Mouse (Mus musculus) lung, adult 2 months (tissue): ENCODE data around the gene Med27. TPM values are rescaled to one million over a fixed set of nuclear protein-coding genes. Genes with fewer than 3 reads are reported as not detected.

Source experiments
- DNase-seq: peaks from one replicate; pipeline ENCODE4 v3.0.0; 2022
- H3K4me1 ChIP-seq: fragments of 200-500 bp; 2 replicates; pipeline ENCODE4 v1.6.1; 2011; ENCODE audit warnings: low read length; ENCODE audit not compliant: control insufficient read depth, insufficient read depth
- H3K4me3 ChIP-seq: fragments of 200-500 bp; replicated peaks from 2 replicates; pipeline ENCODE3; 2011; ENCODE audit warnings: low read depth, mild to moderate bottlenecking, control low read depth, low read length; ENCODE audit errors: extremely low read depth
- CTCF ChIP-seq: fragments of 200-500 bp; IDR thresholded peaks from 2 replicates; pipeline ENCODE4 v1.5.1; 2011; ENCODE audit warnings: mild to moderate bottlenecking, low read length, control low read depth; ENCODE audit not compliant: insufficient read depth
- POLR2A ChIP-seq: fragments of 200-500 bp; IDR thresholded peaks from 2 replicates; pipeline ENCODE4 v1.6.1; 2011; ENCODE audit warnings: low read depth, mild to moderate bottlenecking, control low read depth, low read length, borderline replicate concordance; ENCODE audit errors: extremely low read depth
- WGBS: fragments of 180-500 bp; shearing (Covaris S2); methylation state at CpG from one replicate; pipeline ENCODE4 v1.1.7; 2018; 5-methylcytosine and 5-hydroxymethylcytosine counted together
- polyA plus RNA-seq: library from polyadenylated mRNA; depleted of rRNA; stranded (reverse); fragments of >200 nt; gene quantifications from 2 replicates; pipeline ENCODE4 v1.2.3, GENCODE M21; 2012; rRNA removed

Med27 gene
- polyA plus RNA-seq, 1 experiment, result 38.7 TPM

DNA sequence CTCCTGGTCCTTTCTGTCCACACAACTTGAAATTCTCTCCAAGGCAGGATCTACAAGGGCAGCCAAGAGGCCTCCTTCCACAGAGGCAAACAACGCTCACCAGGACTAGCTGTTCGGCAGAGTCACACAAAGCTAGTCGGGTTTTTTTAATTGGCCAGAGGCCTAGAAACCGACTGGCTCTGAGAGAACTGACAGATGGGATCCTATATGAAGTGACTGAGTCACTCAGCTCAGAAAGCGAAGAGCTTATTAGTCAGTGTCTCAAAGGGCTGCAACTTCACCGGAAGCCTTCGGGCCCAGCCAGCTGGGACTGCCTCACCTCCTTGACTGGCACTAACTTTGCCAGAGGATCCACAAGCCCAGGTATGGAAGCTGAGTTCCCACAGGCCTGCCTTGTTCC lies 217.4 kb downstream of the Med27 start:
- H3K4me3 ChIP-seq, result no peak overlapping the region
- 55% methylated on average over 7 of the region's 7 CpGs for WGBS
- TF ChIP-seq CTCF (no peak), POLR2A (no peak)
- no peaks in the 10 kb centered on the region for H3K4me1 ChIP-seq
- no peak for DNase-seq

DNA sequence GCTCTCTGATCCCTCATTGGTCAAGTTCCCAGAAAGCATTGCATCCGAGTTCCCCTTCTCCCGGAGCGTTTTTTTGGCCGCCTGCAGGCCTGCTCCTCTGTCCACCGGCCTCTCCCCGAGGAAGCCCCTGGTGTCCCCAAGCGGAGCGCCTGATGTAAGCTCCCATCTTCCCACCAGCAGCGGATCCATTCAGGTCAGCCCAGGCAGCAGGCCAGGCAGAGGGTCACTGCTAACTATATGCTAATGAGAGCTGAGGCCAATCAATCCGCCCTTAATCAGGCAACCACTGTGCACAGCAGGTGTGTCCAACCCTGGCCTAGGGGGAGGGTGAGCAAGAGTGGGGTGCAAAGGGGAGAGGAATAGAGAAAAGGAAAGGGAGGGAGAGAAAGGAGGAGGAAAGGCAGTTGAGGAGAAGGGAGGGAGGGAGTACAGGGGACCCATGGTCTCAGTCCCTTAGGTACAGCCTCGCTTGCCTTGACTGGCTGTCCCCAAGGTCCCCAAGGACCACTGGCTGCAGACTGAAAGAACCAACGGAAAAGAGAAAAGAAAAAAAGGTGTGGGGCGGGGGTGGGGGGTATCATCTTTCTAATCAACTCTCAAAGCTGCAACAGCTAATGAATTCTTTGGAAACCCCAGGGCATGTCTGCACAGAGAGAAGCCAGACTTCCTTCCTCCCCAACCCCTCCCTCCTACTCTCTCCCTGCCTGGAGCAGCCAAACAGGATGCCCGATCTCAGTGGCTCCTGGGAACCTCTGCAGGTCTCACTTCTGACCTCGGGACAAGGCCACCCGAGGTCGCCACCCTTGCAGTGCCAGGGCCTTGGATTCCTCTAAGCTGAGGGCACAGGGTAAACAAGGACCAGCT lies 219.2 kb downstream of the Med27 start:
- 32% methylated on average over 17 of the region's 17 CpGs for WGBS
- Histone ChIP-seq H3K4me1 (no peaks in the 10 kb centered on the region), H3K4me3 (no peak overlapping the region)
- TF ChIP-seq CTCF (no peak), POLR2A (no peak)
- no peak for DNase-seq

DNA sequence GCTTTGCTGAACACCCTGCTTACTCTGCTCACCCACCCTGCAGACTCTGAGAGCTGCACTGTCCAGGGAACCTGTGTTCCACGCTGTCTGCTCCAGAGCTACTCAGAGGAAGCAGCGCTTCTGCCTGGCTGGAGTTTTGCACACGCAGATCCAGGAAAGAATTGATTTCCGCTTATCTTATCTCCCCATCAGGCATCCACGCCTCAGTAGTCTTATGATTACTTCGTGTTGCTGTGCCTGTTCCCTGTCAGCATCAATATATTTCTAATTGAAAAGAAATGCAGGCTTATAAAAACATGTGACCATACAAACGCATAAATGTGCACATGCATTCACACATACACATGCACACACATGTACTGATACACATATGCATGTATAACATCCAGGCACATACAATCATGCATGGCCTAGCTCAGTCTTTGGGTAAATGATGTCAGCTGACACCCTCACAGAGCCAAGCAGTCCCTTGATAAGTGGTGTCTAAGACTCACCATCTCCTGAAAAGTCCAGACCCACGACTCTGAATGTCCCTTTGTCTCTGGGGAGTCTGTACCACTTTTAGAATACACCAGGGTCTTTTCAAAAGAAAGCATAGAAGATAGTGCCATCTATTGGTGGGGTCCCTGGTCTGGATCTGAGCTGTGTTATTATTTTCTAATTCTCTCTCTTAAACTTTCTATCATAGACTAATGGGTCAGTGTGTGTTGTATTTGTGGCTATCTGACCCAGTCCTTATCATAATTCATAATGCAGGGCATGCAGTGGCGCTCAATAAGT lies 225.5 kb downstream of the Med27 start:
- no peak for DNase-seq
- TF ChIP-seq POLR2A (no peak), CTCF (no peak)
- Histone ChIP-seq H3K4me1 (no peaks in the 10 kb centered on the region), H3K4me3 (no peak overlapping the region)
- WGBS, result 46% methylated on average over 9 of the region's 9 CpGs

DNA sequence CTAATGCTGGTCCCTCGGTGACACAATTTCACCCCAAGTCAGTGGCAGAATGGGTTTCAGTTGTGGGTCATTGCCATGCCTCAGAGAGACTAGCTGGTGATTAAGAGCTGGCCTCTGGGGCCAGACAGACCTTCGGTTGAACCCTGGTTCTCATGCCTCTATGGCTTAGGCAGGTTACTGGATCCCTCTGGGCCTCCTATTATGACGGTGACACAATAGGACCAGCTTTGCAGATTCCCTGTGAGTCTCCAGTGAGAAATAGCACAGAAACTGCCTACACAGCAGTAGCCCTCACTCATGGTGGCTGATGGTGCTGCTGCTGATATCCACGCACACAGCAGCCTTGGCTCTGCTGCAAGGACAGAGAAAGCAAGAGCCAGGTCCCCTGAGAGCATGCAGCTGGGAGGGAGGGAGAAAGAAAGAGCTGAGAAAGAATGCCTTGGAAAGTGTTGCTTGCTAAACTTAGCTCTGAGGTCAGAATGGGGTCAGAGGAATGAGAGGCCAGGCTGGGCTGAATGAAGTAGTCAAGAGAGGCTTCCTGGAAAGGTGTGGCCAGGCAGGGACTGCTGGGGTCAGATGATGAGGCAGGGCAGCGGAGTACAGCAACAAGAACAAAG lies 226.3 kb downstream of the Med27 start:
- DNase-seq, result no peak
- no peak for TF ChIP-seq CTCF
- TF ChIP-seq POLR2A, result no peak
- Histone ChIP-seq H3K4me1 (no peaks in the 10 kb centered on the region), H3K4me3 (no peak overlapping the region)
- 66% methylated on average over 5 of the region's 5 CpGs for WGBS

DNA sequence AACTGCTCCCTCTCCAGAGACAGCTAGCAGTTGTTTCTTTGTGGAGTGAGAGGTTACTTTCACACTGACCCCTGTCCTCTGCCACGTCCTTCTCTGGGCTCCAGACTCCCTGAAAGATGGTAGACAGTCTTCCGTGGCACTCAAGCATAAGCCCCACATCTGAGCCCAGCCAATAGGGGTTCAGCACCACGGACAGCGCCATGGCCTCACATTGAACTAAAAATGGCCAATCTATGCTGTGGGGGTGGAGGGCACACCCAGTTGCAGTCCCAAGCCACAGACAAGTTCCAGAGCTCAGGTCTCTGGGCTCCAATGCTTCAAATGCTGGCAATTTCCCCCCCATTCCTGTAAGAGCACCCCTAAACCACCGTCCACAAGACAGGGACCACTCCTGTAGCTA lies 227.0 kb downstream of the Med27 start:
- TF ChIP-seq CTCF (no peak), POLR2A (no peak)
- DNase-seq, result peak; percentile 31
- WGBS, result 7% methylated on average over 5 of the region's 5 CpGs
- no peak overlapping the region for H3K4me3 ChIP-seq
- no peaks in the 10 kb centered on the region for H3K4me1 ChIP-seq

DNA sequence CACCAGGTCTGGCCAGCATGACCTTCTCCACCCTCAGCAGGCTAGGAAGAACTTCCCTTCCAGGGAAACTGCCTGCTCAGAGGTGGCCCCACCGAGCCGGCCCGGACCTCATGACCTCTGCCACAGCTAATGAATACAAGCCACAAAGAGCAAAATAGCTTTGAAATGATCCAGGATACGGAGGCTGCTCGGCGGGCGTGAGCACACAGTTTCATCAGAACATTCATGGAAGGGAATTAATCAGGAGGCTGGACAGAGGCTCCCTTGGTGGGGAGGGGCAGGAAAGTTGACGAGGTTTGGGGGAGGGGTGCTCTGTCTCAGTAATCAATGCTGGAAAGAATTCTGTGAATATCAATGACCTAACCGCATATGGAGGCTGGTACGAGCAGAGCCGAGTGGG lies 227.6 kb downstream of the Med27 start:
- WGBS, result 46% methylated on average over 11 of the region's 11 CpGs
- TF ChIP-seq POLR2A, result no peak
- TF ChIP-seq CTCF, result no peak

More for the DNA sequence above, 227.6 kb downstream of the Med27 start:
- Histone ChIP-seq H3K4me3 (no peak overlapping the region), H3K4me1 (no peaks in the 10 kb centered on the region)
- DNase-seq, result no peak

Other genes starting within 250 kb of the Med27 start
- gene Setx, start 222.6 kb upstream of the Med27 start, polyA plus RNA-seq, result 3.5 and 5.8 TPM in 2 replicates
- 44.7 and 51.7 TPM in 2 replicates for gene Ntng2, start 93.8 kb upstream of the Med27 start, polyA plus RNA-seq